Mouse (Mus musculus) ES-Bruce4 (cell line): ENCODE measurements around the gene Crkl.

Experiments used
- CTCF ChIP-seq: IDR thresholded peaks from one replicate; pipeline ENCODE4 v1.8.1; 2011; ENCODE audit warnings: low read depth, low read length
- POLR2A ChIP-seq: IDR thresholded peaks from one replicate; pipeline ENCODE4 v1.8.1; 2011; ENCODE audit warnings: low read length; ENCODE audit not compliant: insufficient read depth

DNA sequence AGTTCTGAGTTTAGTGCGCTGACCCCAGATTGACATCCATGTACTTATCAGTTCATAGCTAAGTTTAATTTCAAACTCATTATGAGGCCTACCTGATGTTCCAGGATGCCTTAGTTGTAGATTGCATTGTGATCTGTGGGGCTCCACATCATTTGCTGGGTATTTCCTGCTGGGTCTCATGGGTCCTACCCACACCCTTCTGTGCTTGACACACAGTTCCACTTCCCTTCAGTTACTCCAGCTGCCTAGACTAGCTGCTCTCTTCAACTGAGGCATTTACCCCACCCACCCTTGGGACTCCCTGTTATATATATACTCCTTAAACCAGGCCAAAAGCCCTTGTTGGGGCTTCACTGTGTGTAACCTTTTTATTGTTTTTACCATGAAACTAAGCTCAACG lies 42.7 kb upstream of the Crkl start:
- TF ChIP-seq CTCF = no peak
- no peak for TF ChIP-seq POLR2A
